Mouse (Mus musculus) liver, adult 2 months (tissue): ENCODE data around the gene Dok1.

Source experiments
- CTCF ChIP-seq: fragments of 200-500 bp; IDR thresholded peaks from 2 replicates; pipeline ENCODE4 v1.5.1; 2011; ENCODE audit warnings: low read depth, low read length, control low read depth
- POLR2A ChIP-seq: fragments of 200-500 bp; IDR thresholded peaks from 2 replicates; pipeline ENCODE4 v1.6.1; 2011; ENCODE audit warnings: low read length, control low read depth; ENCODE audit not compliant: insufficient read depth; ENCODE audit errors: extremely low read depth

- no peak for TF ChIP-seq CTCF
- no peak for TF ChIP-seq POLR2A
Measured at GRCm38 (mm10) chr6:83043993-83044392, 10.7 kb upstream of the Dok1 start.
